Mouse (Mus musculus): Measurements from ENCODE around the gene Spata2.

The Spata2 gene

DNA sequence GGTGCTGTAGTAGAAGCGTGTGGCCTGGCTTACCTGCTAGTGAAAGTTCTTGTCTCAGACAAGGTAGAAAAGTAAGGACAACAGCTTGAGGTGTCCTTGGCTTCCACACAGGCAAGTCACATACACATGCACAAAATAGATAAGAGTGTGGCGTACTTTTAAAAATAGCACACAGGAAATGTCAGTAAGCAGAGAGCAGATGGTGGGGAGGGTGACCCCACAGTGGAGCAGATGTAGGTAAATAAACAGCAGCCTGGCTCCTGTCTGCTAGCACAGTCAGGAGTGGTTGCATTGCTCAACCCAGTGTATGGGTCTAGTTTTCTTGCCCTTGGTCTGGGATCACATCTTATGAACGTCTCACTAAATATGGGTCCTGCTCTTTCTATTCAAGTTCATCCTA, 17.8 kb upstream of the Spata2 start:
- DNase-seq (ENCODE audit: low spot score in 2 of 2) = no peak

DNA sequence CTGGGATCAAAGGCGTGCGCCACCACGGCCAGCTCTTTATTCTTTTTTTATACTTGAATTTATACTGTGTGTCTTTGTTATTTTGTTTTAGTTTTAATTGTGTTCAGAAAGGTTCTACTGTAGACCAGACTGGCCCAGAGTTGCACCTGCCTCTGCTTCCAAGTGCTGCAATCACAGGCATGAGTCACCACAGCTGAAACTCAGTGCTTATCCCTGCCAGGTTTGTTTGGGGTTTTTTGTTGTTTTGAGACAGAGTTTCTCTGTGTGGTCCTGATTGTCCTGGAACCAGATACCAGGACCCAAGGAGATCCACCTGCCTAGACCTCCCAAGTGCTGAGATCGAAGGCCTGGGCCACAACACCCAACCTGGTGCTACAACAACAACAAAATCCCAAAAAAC, 15.9 kb upstream of the Spata2 start:
- no peak for DNase-seq (ENCODE audit: low spot score in 2 of 2)

DNA sequence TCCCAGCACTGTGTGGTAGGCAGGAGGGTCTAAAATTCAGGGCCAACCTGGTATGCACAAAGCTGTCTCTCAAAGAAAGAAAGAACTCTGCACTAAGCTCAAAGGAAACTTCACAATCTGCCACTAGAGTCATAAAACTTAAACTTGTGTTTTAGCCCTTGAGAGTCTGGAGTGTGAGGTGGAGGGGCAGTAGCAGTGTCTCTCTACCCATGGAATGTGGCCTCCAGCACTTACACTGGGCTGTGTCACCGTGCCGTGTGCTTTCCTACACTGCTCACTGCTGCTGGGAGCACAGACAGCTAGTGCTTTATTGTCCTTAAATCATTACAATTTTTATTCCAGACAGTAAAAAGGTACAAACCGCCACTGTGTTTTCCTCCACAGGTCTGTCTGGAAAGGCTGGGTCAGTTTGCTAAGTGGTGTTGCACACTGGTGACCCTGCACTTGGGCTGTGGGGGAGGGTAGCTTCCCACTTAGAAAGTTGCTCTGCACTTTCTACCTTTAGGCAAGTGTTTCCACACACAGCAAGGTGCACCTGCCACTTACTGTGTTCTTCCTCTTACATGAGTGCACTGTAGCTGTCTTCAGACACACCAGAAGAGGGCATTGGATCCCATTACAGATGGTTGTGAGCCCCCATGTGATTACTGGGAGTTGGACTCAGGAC, 15.2 kb upstream of the Spata2 start:
- DNase-seq (ENCODE audit: low spot score in 2 of 2) = no peak

DNA sequence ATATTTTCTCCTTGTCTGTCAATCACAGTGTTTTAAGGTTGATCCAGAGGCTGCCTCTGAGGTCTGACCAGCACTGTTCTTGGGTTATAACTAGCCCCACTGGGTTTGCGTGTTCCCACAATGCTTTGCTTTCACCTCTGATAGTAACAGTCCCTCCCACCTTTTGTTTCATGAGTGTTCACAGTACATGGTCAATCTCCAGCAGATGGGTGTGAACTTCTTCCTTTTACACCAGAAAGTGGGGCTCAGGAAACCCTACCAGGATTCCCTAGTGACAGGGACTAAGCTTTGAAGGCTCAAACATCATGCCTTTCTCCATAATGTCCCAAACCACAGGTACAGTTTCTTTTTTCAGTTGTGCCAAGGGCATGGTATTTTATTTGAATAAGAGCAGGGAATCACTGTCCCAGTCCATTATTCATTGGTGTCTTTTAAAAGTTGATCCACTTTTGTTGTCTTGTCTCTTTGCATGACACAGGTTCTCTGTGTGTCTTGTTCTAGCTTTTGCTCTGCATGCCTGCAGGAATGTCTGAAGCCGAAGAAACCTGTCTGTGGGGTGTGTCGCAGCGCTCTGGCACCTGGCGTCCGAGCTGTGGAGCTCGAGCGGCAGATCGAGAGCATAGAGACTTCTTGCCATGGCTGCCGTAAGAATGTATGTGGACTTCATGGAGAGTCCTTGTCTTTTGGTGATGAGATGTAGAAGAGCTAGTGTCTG, 14.0 kb upstream of the Spata2 start:
- DNase-seq (ENCODE audit: low spot score in 2 of 2) = no peak

DNA sequence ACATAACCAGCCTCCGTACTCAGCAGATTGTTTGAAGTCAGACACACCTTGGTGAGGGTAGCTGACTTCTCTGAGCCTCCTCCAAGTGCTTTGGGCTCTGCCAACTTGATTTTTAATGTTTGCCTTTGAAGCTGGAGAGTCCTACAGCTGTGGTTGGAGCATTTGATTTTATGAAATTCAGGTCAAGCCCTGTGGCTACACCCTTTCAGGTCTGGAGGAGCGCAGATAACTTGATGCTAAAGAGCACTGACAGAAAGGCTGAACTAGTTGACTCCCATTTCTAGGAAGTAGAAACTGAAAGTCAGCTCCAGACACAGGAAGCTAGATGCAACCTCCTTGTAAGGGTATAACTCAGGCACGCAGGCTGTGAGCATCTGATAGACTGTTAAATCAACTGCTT, 12.4 kb upstream of the Spata2 start:
- no peak for DNase-seq (ENCODE audit: low spot score in 2 of 2)

DNA sequence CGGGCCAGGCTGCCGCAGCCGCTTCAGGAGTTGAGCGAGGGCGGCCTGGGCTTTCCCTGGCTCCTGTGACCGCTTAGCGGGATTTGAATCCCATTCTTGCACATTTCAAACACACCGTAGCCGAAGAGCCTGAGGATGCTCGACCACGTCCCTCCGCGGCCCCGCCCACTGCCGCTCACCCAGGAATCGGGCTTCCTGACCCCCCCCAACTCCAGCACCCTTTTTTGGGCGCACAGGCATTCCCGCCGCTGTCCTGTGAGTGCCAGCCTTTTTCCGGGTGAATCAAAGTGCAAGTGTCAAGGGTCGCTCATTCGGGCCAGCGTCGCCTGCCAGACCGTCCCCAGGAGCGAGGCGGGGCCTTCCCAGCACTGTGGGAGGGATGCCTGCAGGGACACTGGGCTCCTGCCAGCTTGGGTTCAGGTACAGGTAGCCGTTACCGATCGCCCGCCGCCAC, 11.2 kb upstream of the Spata2 start:
- peak in 1 of 2 experiments; percentile 47 for DNase-seq (ENCODE audit: low spot score in 2 of 2)

DNA sequence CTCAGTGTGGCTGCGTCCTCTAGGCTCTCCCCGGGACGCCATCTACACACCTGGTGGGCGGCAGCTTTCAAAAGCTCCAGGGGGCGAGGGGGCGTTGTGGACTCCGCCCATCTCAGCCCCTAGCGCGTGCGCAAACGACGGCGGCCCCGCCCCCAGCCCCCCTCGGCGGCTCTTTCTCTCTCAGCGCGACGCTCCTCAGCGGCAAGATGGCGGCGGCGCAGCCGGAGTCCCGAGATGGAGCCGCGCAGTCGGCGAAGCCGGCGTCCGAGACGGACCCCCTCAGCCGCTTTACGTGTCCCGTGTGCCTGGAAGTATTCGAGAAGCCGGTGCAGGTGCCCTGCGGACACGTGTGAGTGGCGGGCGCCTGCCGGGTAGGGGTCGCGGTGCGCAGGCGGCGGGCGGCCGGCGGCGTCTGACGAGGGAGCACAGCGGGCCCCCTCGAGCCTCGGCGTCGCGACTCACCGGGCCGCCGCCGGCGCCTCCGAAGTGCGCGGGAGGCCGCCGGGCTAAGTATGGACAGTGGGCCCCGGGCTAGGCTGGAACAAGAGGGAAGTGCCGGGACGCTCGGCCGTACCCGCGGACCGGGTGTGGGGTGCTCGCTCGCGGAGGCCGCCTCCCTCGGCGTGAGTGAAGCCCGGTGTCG, 10.7 kb upstream of the Spata2 start:
- peak; percentile 81 to 86 for DNase-seq (ENCODE audit: low spot score in 2 of 2)

DNA sequence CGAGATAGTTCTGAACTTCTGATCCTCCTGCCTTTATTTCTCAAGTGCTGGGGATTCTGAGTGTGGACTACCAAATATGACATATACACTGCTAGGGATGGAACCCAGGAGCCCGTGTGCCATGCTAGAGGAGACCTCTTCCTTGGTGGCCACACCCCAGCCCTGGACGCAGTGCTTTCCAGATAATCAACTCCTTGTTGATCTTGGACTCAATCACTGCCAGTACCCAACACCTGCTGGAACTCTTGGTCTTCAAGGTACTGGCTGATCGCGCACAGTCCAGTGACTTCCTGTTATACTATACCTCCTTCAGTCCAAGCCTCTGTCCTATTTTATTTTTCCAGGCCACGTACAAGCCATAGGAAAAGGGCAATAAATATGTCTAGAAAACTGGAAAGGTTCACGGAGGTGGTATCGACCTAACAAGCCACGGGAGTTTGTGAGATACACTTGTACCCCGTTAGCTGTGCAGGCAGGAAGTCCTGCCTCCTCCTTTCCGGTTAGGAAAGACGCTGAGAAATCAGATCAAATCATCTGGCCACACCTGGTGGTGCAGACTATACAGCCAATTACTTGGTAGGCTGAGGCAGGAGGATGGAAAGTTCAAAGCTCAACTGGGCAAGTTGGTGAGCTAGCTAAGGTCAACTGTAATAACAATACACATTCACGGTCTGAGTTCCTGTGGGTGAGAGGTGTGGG, 10.0 kb upstream of the Spata2 start:
- DNase-seq (ENCODE audit: low spot score in 2 of 2) = no peak

DNA sequence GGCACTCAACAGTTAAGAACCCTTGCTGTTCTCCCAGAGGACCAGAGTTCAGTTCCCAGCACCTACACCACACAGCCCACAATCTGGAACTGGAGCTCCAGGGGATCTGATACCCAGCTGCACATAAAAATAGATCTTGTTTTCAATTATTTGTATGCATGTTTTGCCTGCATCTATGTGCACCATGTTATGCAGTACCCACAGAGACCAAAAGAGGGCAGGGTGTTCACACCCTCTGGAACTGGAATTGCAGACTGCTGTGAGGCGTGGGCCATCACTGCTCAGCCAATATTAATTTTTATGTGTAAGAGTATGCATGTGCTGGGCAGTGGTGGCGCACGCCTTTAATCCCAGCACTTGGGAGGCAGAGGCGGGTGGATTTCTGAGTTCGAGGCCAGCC, 4.6 kb upstream of the Spata2 start:
- no peak for DNase-seq (ENCODE audit: low spot score in 2 of 2)

DNA sequence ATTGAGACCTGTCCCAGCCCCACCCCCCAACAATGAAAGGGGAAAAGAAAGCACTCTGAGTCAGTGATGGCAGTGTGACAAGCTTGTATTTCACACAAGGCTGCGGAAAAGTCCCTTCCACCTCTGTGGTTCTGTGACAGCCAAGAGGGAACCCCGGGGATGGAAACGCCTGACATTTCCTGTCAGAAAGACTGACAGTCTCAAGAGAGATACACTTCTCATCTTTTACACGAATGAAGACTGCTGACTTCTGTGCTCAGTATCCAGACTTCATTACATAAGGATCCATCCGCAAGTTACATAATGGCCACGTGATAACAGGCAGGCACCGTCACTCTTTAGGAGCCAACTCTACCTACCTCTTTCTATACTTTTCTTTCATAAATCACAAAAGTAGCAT, 3.8 kb upstream of the Spata2 start:
- DNase-seq (ENCODE audit: low spot score in 2 of 2) = no peak

DNA sequence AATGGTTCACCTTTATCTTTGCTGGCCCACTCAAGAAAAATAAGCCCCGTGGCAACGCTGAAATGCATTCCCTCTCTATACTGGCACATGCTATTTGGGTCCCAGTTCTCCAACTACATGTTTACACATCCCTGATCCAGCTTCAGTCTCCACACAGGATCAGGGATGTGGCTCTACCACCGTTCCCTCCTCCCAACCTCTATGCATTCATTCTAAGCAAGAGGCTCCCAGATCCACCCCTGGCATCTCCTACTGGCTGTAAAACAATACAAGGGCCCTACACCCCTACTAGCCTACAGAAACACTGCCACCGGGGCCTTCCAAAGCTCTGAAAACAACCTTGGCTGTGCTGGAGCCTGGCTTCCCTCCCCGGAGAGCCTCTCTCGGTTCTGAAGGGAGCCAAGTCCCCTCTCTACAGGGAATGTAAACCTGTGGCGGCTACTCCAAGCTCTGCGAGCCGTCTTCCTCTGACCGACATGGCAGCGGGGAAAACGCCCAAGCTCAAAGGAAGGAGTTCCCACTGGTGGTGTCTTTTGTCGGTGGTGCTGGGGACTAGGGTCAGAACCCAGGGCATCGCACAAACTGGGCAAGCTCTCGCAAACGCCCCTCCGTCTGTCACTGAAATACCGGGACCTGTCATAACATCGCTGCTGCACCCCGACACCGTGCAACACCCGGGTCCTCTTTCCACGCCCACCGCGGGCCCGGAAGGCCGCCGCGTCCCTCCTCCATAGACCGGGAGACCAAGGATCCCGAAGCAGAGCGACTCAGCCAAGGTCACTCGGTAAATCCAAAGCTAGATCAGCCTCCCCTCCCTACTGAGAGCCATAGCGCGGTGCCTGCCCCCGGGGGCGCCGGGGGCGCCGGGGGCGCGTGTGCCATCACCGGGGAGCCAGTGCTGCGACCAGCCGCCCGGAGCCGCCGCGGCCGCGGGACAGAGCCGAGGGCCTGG, 654 bp downstream of the Spata2 start, which contains the start of gene Rnf114:
Rnf114 (plus strand) TSS at position 889 of the 952 bp plus-strand sequence.
- DNase-seq (ENCODE audit: low spot score in 2 of 2) = peak in 1 of 2 experiments; percentile 52

DNA sequence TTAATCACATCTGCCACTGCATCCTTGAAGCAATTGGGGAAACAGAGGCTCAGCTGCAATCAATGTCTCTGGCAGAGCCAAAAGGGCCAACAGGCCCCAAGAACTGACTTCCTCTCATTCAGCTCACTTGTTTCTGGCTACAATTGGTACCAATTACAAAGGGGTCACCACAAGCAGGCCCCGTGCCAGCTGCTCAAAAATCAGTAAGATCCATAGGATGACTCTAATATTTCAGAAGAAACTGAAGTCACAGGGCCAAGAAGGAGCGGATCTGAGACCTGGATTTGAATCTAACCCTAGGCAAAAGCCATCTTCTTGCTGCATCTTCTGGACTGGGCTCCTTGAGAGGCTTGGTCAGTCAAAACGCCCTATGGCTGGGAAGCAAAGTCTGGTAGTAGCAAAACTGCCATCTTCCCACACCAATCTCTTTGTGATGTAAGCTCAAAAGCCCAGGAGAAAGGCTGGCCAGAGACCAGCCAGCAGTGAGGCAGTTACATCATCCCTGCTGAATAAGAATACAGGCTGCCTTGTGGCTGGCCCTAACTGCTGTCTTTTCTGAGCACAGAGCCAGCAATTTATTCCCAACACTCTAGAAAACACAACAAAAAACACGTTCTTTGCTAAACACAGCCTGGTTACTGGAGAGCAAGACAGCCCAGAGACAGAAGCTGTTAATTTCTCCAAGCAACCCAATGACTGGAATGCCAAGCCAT, 1.7 kb downstream of the Spata2 start:
- peak; percentile 51 to 64 for DNase-seq (ENCODE audit: low spot score in 2 of 2)

DNA sequence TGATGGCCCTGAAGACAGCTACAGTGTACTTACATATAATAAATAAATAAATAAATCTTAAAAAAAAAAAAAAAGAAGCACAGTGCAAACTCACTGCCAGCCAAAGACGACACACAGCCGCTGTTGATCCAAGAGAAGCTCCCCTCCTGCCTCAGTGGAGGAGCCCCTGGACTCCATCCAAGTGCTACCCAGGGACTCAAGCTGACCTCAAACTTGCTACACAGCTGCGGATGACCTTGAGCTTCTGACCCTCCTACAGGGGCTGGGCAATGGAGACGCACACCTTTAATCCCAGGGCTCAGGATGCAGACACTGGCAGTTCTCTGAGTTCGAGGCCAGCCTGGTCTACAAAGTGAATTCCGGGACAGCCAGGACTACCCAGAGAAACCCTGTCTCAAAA, 4.7 kb downstream of the Spata2 start:
- DNase-seq (ENCODE audit: low spot score in 2 of 2) = no peak

DNA sequence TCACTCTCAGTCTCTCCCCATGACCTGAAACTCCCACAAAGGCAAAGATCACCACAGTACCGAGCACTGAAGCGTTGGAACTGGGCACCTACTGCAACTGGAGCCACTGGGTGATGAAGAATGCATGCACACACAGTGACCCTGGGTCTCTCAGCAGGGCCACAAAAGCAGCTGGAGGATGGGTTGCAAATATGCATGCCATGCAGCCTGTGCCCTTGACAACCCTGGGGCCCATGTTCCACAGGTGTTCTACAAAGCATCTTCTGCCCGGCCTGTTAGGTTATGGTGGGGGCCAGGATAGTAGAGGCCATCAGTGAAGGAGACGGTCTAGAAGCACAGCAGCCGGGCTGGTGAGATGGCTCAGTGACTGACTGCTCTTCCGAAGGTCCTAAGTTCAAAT, 5.1 kb downstream of the Spata2 start:
- no peak for DNase-seq (ENCODE audit: low spot score in 2 of 2)

DNA sequence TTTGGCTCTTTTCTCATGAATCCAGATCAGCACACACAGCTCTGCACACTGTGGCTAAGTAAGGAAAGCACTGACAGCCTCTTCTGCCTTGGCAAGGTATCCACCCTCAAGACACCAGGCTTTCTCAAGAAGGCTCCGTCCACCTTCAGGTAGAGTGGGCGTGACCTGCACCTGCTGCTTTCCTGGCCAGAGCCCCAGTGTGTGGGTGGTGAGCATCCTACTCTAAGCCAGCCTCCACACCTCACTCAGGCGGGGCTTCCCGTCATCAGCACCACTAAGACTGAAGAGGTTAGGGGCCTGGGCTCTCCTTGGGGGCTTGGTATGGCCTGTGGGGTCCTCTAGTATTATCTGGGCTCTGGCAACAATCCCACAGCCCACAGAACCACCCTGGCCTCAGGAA, 6.1 kb downstream of the Spata2 start:
- no peak for DNase-seq (ENCODE audit: low spot score in 2 of 2)

DNA sequence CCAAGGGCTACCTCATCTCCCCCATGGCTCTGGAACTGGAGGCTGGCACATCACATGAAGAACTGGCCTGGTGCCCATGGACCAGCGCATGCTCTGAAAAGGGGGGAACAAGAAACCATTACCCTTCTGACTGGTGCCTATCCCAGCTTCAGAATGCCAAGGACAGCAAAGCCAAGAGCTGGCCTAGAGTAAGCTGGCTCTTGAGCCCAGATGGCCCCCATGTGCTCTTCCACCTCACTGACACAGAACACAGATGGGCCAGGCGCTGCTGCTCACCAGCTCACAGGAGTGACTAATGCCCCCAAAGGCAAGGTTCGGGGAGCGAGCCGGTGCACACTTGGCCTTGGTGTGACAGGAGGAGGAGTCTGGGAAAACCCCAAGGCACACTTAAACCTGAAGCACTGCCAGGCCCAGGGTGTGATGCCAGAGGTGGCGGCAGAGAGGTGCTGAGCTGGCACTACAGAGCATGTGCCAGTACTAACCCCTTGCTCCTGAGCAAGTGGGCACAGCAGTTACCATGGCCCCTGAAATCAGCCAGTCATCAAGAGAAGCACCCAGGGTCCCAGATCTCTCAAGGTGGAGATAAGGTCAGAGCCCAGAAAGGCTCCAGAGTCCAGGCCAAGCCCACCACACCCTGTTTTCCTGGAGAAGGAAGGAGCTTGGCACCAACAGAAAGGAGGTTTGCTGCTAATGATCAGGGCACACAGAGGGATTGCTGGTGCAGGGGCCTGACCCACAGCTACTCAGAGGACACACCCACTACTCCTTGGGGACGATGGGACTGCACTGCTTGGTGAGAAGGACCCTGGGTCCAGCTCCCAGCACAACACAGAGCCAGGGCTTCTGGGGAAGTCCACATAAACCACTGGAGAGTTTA, 6.9 kb downstream of the Spata2 start:
- no peak for DNase-seq (ENCODE audit: low spot score in 2 of 2)

DNA sequence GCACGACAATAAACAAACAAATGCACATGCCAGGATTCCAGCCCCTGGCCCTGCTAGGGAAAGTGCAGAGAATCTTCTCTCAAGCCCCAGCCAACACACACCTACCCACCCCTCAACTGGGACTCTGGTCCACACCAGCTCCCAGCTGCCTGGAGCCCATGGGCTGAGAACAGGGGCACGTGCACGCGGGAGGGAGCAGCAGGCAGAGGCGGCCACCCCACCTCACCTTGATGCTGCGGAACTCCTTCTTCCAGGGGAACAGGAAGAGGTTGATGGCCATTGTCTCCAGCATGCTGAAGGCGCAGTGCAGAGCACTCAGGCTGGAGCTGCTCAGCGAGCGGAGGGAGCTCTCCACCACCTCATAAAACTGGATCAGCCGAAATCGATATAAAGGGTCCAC, 7.8 kb downstream of the Spata2 start:
- no peak for DNase-seq (ENCODE audit: low spot score in 2 of 2)

DNA sequence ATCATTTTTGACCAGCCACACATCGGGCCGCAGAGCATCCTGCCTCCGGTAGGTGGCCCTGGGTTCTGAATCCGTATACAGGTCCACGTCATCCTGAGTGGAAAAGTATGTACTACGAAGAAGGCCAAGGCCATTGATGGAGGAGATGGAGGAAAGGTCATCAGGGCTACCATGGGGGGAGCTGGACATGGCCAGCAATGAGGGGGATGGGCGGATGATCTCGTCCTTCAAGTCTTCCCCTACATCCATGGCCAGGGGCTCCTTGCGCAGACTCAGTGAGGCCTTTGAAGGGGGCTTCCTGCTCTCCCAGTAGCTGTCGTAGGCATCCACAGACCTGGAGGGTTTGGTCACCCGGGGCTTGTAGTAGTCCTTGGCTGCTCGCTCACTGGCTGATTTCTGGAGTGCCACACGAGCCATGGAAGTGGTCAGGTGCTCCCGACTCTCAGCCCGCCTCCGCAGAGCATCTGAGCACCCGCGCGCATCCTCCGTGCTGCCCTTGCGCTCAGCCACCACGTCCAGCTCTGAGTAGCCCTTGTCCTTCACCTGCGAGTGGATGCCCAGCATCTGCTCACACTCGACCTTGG, 8.8 kb downstream of the Spata2 start:
- no peak for DNase-seq (ENCODE audit: low spot score in 2 of 2)

All from frontal cortex, postnatal 10 days (tissue).